Mouse (Mus musculus) forebrain, embryonic 10.5 days (tissue): ENCODE results near the gene Carmil1. TPM values are rescaled to one million over a fixed set of nuclear protein-coding genes. Genes with fewer than 3 reads are reported as not detected.

ENCODE experiments used
- DNase-seq: peaks from one replicate; pipeline ENCODE4 v3.0.0-alpha.2; 2017; ENCODE audit warnings: low spot score; ENCODE audit errors: extremely low spot score
- H3K27ac ChIP-seq: fragments of 300-500 bp; sonication (generic); 2 replicates; pipeline ENCODE4 v1.5.1; 2016; ENCODE audit warnings: mild to moderate bottlenecking
- H3K27me3 ChIP-seq: fragments of 300-500 bp; sonication (generic); 2 replicates; pipeline ENCODE4 v1.6.1; 2016; ENCODE audit warnings: mild to moderate bottlenecking; ENCODE audit not compliant: poor library complexity, severe bottlenecking
- H3K36me3 ChIP-seq: fragments of 300-500 bp; sonication (generic); replicated peaks from 2 replicates; pipeline ENCODE4 v1.6.1; 2016; ENCODE audit warnings: mild to moderate bottlenecking, moderate library complexity
- H3K4me1 ChIP-seq: fragments of 300-500 bp; sonication (generic); 2 replicates; pipeline ENCODE4 v1.6.1; 2016
- H3K4me3 ChIP-seq: fragments of 300-500 bp; sonication (generic); 2 replicates; pipeline ENCODE4 v1.5.1; 2016; ENCODE audit warnings: mild to moderate bottlenecking, moderate library complexity
- H3K9me3 ChIP-seq: fragments of 300-500 bp; sonication (generic); 2 replicates; pipeline ENCODE4 v1.6.1; 2016; ENCODE audit warnings: mild to moderate bottlenecking, moderate library complexity
- WGBS: fragments of 180-500 bp; shearing (Covaris S2); methylation state at CpG from one replicate; pipeline ENCODE4 v1.1.7; 2016; 5-methylcytosine and 5-hydroxymethylcytosine counted together
- polyA plus RNA-seq: library from polyadenylated mRNA; unstranded; fragments of >200 nt; fragmentation: Nextera tagmentation; extraction: Ambion mirVana; gene quantifications from 2 replicates; pipeline ENCODE4 v1.2.1, GENCODE M21; 2016

Gene Carmil1
- polyA plus RNA-seq, 1 experiment from 2014 or later = 20.7 TPM

DNA sequence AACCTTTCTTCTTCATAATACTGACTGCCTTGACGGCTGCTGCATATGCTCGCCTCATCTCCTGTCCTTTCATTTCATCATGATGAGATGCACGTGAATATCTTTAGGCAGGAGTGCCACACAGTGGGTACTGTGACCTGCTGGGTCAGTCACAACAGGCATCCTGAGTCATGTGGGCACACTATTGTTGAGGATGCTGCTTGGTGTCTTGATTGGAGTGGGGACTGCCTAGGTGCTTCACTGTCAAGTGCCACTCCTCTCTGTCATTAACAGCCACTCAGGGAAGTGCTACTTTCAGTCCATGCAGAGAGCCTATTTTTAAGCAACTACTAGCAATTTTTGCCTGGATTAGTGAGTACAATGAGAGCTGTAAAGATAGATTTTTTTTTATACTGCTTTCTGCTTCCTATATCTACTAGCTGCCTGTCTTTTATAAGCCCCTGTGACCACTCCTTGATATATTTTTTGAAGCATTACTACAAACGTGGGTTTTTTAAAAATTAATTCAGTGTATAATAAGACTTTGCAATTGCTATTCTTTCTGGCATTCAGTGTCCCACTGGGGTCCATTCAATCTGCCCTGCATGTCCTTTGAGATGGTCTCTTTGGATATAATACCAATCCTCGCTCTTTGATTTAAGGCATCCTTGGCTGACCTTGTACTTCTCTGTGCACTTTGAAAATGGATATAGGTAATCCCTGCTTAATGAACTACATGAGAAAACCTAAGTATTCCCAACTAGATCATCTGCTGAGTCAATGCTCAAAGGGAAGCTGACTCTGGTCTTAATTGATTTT, 225.3 kb downstream of the Carmil1 start:
- peaks cover 19% of the 10 kb centered on the region for H3K4me1 ChIP-seq
- H3K27me3 ChIP-seq = no peaks in the 10 kb centered on the region
- no peak for DNase-seq
- 62% methylated on average over 5 of the region's 5 CpGs for whole genome bisulfite sequencing
- H3K9me3 ChIP-seq = no peaks in the 10 kb centered on the region
- H3K4me3 ChIP-seq = no peak overlapping the region
- no peaks in the 10 kb centered on the region for H3K36me3 ChIP-seq
- no peak overlapping the region for H3K27ac ChIP-seq

DNA sequence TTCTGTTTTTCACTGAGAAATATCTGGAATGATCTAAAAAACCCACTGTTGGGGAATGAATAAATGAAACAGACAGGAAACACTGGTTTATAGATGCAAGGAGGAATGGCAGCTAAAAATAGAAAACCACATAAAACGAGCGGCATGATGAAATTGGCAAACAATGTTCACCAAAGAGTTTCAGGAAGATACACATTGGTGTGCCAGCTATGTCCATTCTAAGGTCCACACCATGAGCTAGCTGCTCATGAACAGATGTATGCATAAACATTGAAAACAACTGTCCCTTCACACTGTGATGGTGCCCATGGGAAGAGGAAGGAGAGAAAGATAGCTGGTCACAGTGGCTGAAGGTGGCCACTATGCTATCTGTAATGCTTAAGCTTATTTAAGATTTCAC, 229.1 kb downstream of the Carmil1 start:
- Histone ChIP-seq H3K27me3 (no peaks in the 10 kb centered on the region), H3K9me3 (no peaks in the 10 kb centered on the region), H3K4me3 (no peak overlapping the region), H3K27ac (no peak overlapping the region), H3K36me3 (no peaks in the 10 kb centered on the region), H3K4me1 (peaks cover 13% of the 10 kb centered on the region)
- no peak for DNase-seq
- WGBS = 96% methylated on average over 2 of the region's 2 CpGs

- DNase-seq = no peak
- H3K36me3 ChIP-seq = no peaks in the 10 kb centered on the region
- WGBS = 98% methylated on average over 5 of the region's 5 CpGs
- H3K4me3 ChIP-seq = no peak overlapping the region
- no peaks in the 10 kb centered on the region for H3K9me3 ChIP-seq
- peaks cover 9% of the 10 kb centered on the region for H3K4me1 ChIP-seq
- no peaks in the 10 kb centered on the region for H3K27me3 ChIP-seq
- no peak overlapping the region for H3K27ac ChIP-seq
Observed at GRCm38 (mm10) chr13:24050330-24050729, 230.3 kb downstream of the Carmil1 start.

DNA sequence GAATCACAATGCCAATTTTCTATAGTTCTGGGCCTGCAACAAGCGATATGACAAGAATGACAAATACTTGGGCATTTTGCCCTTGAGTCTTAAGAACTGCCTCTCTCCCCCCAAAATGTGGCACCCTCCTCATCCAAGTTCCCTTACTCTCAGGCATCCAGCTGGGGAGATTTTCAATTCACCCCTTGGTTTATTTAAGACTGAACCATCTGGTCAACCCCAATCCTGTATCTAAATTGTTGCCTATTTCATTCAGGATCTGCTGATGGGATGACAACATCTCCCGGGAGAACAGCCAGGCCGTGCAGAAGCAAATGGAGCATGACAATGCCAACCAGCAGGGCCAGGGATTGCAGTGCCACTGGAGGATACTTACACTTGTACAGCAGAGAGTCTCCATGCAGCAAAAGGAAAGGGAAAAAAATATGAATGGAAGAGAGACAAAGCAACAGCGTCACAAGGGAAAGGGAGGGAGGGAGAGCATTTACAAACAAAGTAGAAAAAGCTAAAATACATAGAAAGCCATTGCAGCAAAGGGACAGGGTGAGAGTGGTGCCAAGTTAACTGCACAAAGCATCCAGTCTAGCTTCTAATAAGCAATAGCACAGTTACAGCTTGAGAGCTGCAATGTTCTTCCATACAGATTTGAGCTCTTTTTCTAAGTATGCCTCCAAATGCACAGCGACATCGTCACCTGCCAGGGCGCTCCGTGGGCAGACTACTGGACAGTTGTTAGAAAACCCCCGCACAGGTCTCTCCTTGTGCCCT, 231.1 kb downstream of the Carmil1 start:
- Histone ChIP-seq H3K4me1 (peaks cover 10% of the 10 kb centered on the region; the same call in 1 of the 2 replicates), H3K27me3 (no peaks in the 10 kb centered on the region), H3K36me3 (no peaks in the 10 kb centered on the region), H3K27ac (no peak overlapping the region), H3K9me3 (no peaks in the 10 kb centered on the region), H3K4me3 (no peak overlapping the region)
- WGBS = 92% methylated on average over 9 of the region's 9 CpGs
- no peak for DNase-seq

GRCm38 (mm10) chr13:24048611-24049010, 232.0 kb downstream of the Carmil1 start:
- no peak for DNase-seq
- H3K27me3 ChIP-seq = no peaks in the 10 kb centered on the region
- peaks cover 3% of the 10 kb centered on the region; the same call in 1 of the 2 replicates for H3K36me3 ChIP-seq
- peaks cover 10% of the 10 kb centered on the region; the same call in 1 of the 2 replicates for H3K4me1 ChIP-seq
- no peak overlapping the region for H3K27ac ChIP-seq
- no peaks in the 10 kb centered on the region for H3K9me3 ChIP-seq
- H3K4me3 ChIP-seq = no peak overlapping the region
- WGBS = 93% methylated on average over 6 of the region's 6 CpGs

DNA sequence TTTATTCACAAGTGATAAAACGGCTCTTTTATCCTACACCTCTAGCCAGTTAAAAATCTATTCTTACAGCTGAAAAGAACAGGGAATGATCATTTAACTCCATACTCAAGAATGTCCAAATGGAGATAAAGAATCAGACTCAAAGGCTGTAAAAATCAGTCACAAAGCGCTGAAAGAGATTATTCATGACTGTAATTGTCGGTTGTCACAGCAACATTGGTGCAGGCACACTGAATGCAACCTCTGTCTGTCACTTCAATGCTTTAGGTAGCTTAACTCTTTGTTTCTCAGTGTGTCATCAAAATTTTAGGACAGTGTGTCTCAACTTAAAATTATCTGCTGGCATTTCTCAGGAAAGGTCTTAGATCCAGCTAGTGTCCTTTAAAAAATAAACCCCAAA, 235.3 kb downstream of the Carmil1 start:
- no peaks in the 10 kb centered on the region for H3K9me3 ChIP-seq
- 74% methylated on average over 3 of the region's 3 CpGs for WGBS

GRCm38 (mm10) chr13:24040221-24040620, 240.4 kb downstream of the Carmil1 start:
- 84% methylated on average over 7 of the region's 7 CpGs for WGBS
- Histone ChIP-seq H3K4me1 (peaks cover 8% of the 10 kb centered on the region; the same call in 1 of the 2 replicates), H3K27ac (no peak overlapping the region), H3K36me3 (peaks cover 9% of the 10 kb centered on the region; the same call in 1 of the 2 replicates), H3K4me3 (no peak overlapping the region), H3K27me3 (no peaks in the 10 kb centered on the region), H3K9me3 (no peaks in the 10 kb centered on the region)
- no peak for DNase-seq

More for the DNA sequence above, 235.3 kb downstream of the Carmil1 start:
- Histone ChIP-seq H3K27me3 (no peaks in the 10 kb centered on the region), H3K4me3 (no peak overlapping the region), H3K36me3 (peaks cover 4% of the 10 kb centered on the region; the same call in 1 of the 2 replicates), H3K4me1 (peaks cover 10% of the 10 kb centered on the region; the same call in 1 of the 2 replicates), H3K27ac (no peak overlapping the region)
- DNase-seq = no peak

DNA sequence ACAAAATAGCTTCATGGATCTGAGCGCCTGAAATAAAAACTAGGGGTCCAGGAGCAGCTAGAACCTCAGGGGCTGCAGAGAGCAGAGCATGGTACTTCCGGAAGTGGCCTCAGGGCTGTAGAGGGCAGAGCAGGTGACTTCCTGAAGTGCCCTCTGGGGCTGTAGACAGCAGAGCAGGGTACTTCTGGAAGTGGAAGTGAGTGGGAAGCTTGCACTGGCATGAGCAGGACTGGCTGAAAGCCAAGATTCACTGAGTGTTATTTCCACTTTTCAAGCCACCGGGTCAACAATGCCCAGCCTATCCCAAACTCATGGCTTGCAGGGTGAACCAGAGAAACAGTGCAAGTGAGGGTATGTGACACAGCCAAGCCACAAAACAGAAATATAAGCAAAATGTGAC, 243.1 kb downstream of the Carmil1 start:
- Histone ChIP-seq H3K4me1 (0 out of 2 replicates have a peak, but pooled peaks cover 2% of the 10 kb centered on the region), H3K36me3 (peaks cover 5% of the 10 kb centered on the region; the same call in 1 of the 2 replicates), H3K27ac (no peak overlapping the region), H3K4me3 (no peak overlapping the region), H3K27me3 (no peaks in the 10 kb centered on the region), H3K9me3 (no peaks in the 10 kb centered on the region)
- no peak for DNase-seq
- 90% methylated on average over 3 of the region's 3 CpGs for WGBS

DNA sequence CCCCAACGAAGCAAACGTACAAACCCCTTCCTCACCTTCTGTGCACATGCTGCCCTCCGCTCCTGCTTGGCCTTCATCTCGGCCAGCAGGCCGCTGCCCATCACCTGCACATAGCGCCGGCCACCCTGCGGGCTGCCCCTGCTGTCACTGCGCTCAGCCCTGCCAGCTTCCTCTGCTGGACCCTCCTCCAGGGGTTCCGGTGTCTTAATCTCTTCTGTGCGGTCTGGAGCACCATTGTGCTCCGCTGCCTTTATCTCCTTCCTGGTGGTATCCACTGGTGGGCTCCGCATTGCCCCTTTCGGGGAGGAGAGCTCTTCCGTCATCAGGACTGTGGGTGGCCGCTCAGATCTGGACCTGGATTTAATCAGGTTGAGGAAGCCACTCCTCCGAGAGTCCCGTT, 244.4 kb downstream of the Carmil1 start:
- WGBS = 70% methylated on average over 18 of the region's 18 CpGs
- H3K36me3 ChIP-seq = peaks cover 5% of the 10 kb centered on the region; the same call in 1 of the 2 replicates
- 0 out of 2 replicates have a peak, but pooled peaks cover 2% of the 10 kb centered on the region for H3K4me1 ChIP-seq
- no peak for DNase-seq
- H3K9me3 ChIP-seq = no peaks in the 10 kb centered on the region
- H3K27ac ChIP-seq = no peak overlapping the region
- no peak overlapping the region for H3K4me3 ChIP-seq
- H3K27me3 ChIP-seq = no peaks in the 10 kb centered on the region

DNA sequence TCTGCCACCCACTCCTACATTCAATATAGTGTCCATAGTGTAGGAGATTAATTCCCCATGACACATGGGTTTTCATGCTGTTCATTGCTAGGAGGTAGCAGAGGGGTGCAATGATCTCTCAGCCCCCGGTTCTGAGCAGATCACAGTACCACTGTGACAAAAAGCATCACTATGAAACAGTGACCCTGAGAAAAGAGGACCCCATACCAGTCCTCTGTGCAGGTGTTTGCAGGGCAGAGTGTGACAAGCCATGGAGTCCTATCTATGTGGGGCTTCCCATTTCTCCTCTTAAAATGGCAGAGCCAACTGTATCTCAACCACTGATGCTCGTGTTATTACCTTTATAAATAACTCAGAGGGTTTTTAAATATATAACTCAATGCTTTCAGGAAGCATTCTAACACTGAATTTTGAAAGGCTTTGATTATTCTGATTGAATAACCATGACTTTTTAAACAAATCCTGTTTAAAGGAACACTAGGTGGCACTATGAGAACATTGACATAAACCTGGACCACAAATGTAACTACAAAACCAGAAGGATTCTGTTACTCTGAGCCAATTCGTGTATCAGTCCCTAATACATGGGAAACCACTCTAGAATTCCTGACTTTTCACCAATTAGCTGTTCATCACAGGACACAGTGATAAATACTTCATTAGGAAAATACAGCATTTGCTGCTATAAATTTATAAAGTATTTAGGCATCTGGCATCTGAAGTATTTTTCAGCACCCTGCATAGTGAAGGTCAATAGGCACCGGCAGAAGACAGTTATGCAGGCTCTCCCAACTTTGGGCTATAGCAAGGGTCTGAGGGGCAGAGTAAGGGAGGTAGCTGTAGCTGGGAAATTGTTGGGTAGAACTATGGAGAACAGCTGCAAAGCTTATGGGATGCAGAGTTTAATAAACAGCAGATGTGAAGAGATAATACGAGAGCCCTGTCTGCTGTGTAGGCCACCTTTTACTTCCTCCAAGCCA, 253.1 kb downstream of the Carmil1 start:
- Histone ChIP-seq H3K4me3 (no peak overlapping the region), H3K27me3 (no peaks in the 10 kb centered on the region), H3K27ac (no peak overlapping the region), H3K36me3 (no peaks in the 10 kb centered on the region; the same call in 1 of the 2 replicates), H3K9me3 (no peaks in the 10 kb centered on the region), H3K4me1 (no peaks in the 10 kb centered on the region)
- DNase-seq = no peak
- WGBS = 76% methylated on average over 5 of the region's 5 CpGs

GRCm38 (mm10) chr13:24018515-24018914, 262.1 kb downstream of the Carmil1 start:
- Histone ChIP-seq H3K4me1 (no peaks in the 10 kb centered on the region), H3K36me3 (no peaks in the 10 kb centered on the region), H3K9me3 (no peaks in the 10 kb centered on the region), H3K4me3 (no peak overlapping the region), H3K27ac (no peak overlapping the region), H3K27me3 (no peaks in the 10 kb centered on the region)
- no peak for DNase-seq
- 86% methylated on average over 4 of the region's 4 CpGs for WGBS

DNA sequence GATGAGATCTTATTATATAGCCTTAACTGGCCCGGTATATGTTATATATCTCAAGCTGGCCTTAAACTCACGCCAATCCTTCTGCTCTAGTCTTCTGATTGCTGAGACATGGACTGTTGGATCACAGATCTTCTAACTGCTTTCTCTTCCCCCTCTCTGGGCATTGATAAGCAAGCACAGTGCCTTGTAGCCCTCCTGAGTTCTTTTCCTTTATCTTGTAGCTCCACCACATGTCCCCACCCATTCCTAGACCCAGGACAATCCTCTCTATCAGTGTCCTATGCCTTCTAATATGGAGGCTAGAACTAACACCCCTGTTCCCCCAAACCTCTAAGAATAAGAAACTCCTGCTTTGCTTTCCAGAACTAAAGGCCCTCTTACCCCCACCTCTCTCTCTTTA, 275.1 kb downstream of the Carmil1 start:
- Histone ChIP-seq H3K27ac (no peak overlapping the region), H3K9me3 (no peaks in the 10 kb centered on the region), H3K4me1 (no peaks in the 10 kb centered on the region), H3K4me3 (no peak overlapping the region), H3K36me3 (no peaks in the 10 kb centered on the region), H3K27me3 (no peaks in the 10 kb centered on the region)
- no peak for DNase-seq
- WGBS = 85% methylated on average over 2 of the region's 2 CpGs
